Mouse (Mus musculus) spleen, adult 2 months (tissue): ENCODE results near the gene Rbms3.

Experiments
- CTCF ChIP-seq: fragments of 200-500 bp; IDR thresholded peaks from 2 replicates; pipeline ENCODE4 v1.5.1; 2011; ENCODE audit warnings: mild to moderate bottlenecking, inconsistent platforms; ENCODE audit not compliant: insufficient read depth, insufficient read length, insufficient replicate concordance; ENCODE audit errors: extremely low read depth
- POLR2A ChIP-seq: fragments of 200-500 bp; IDR thresholded peaks from 2 replicates; pipeline ENCODE4 v1.6.1; 2011; ENCODE audit warnings: low read depth, low read length, inconsistent platforms

DNA sequence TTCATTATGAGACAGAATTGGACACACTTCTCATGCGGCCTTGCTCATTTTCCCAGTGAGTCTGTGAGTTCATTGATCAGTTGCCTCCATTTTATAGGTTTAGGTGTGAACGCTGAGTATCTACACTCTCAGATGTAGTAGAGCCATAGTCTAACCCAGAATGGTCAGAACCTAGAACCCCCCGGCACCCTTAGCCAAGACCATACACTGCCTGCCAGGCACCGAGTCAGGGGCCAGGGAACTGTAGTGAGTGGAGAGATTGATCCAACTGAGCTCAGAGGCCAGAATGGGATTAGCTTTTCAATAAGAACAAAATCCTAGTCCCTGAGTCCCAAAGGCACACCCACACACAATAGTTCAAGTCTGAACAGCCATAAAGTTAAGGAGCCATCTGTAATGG is 475.1 kb downstream of the Rbms3 start:
- TF ChIP-seq CTCF = no peak
- no peak for TF ChIP-seq POLR2A
